Mouse (Mus musculus): Measurements from ENCODE around the gene Tet3. TPM values are rescaled to one million over a fixed set of nuclear protein-coding genes. Genes with fewer than 3 reads are reported as not detected.

Gene Tet3
- polyA plus RNA-seq, 1 experiment, result 16.6 TPM

DNA sequence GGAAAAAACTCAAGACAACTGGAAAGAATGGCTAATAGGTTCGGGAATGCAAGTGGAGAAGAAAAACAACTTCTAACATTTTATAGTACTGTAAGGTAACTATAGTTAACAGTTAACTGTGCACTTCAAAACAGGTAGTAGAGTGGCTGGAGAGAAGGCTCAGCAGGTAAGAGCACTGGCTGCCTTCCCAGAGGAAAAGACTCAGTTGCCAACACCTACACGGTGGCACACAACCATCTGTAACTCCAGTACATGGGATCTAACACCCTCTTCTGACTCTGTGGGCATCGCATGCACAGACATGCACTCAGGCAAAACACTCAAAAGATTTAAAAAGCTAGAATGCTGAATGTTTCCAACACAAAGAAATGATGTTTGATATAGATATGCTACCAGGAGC lies 39.4 kb downstream of the Tet3 start:
- Histone ChIP-seq H3K27ac (ENCODE audit: insufficient read depth, low read length) (no peak overlapping the region), H3K4me3 (ENCODE audit: insufficient read depth, low read length) (no peak overlapping the region), H3K4me1 (ENCODE audit: control insufficient read depth, insufficient read depth, low read length) (peaks cover 15% of the 10 kb centered on the region)
- TF ChIP-seq POLR2A (IDR thresholded peaks at IDR 0.05; ENCODE audit: extremely low read depth, insufficient read depth, low read length) (no peak), CTCF (IDR thresholded peaks at IDR 0.05; ENCODE audit: extremely low read depth, insufficient read depth, low read length) (no peak)

DNA sequence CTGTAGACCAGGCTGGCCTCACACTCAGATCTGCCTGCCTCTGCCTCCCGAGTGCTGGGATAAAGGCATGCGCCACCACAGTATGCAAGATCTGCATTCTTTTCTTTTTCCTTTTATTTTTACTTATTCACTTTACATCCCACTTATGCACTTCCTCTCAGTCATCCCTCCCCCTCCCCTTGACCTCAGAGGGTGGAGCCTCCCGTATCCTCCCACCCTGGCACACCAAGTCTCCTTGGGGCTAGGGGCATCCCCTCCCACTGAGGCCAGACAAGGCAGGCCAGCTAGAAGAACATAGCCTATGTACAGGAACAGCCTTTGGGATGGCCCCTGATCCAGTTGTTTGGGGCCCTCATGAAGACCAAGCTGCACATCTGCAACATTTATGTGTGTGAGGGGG lies 41.4 kb downstream of the Tet3 start:
- TF ChIP-seq POLR2A (IDR thresholded peaks at IDR 0.05; ENCODE audit: extremely low read depth, insufficient read depth, low read length) (no peak), CTCF (IDR thresholded peaks at IDR 0.05; ENCODE audit: extremely low read depth, insufficient read depth, low read length) (no peak)
- H3K4me3 ChIP-seq (ENCODE audit: insufficient read depth, low read length), result no peak overlapping the region
- H3K27ac ChIP-seq (ENCODE audit: insufficient read depth, low read length), result no peak overlapping the region
- peaks cover 19% of the 10 kb centered on the region for H3K4me1 ChIP-seq (ENCODE audit: control insufficient read depth, insufficient read depth, low read length)

DNA sequence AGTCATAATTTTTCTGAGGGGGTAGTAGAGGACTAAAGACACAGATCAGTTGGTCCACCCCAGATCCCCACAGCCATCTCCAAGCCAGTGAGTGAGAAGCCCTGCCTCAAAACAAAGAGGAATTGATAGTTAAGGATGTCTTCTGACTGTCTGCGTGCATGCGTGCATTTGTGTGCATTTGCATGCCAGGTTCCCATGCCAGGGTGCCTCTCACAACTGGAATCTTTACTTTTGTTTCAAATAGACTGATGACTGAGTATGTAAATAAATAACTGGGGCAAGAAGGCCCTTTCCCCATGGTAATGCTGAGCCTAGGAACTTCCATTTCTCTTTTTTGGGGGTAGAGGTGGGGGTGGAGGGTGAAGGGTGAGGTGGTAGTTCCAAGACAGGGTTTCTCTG lies 41.8 kb downstream of the Tet3 start:
- Histone ChIP-seq H3K4me3 (ENCODE audit: insufficient read depth, low read length) (no peak overlapping the region), H3K27ac (ENCODE audit: insufficient read depth, low read length) (no peak overlapping the region), H3K4me1 (ENCODE audit: control insufficient read depth, insufficient read depth, low read length) (peaks cover 20% of the 10 kb centered on the region)
- TF ChIP-seq POLR2A (IDR thresholded peaks at IDR 0.05; ENCODE audit: extremely low read depth, insufficient read depth, low read length) (no peak), CTCF (IDR thresholded peaks at IDR 0.05; ENCODE audit: extremely low read depth, insufficient read depth, low read length) (no peak)

DNA sequence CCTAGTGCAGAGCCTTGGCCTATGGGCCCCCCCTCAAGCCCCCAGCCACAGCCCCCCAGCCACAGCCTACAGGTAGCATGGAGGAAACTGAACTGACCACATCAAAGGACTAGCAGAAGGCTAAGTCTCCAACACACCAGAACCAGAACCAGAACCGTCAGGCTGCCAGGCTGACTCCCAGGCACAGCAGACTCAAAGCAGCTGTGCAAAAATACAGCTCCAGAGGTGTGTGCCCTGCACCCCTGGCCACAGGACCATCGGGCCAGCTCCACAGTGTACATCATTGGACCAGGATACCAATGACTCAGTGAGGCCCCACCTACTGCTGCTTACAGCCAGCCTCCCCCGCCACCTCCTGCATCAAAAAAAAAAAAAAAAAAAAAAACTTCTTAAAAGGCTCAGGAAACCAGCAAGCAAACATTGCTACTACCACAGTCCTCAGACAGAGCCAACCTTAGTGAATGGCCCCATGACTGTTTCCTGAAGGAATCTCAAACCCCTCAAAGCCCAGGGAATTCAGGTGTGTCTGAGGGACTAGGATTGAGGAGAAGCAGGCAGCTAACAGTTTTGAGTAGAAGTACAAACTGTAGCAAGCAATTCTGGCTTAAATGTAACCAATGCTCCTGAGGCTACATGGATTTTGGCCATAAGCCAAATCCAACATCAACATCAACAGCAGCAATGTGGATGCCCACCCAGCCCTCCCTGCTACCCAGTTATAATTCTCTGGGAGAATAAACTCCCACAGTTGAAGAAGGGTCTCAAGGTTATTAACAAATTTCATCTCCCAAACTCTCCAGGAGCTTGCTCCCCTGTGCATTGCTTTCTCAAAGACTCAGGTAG lies 42.4 kb downstream of the Tet3 start:
- TF ChIP-seq POLR2A (IDR thresholded peaks at IDR 0.05; ENCODE audit: extremely low read depth, insufficient read depth, low read length) (no peak), CTCF (IDR thresholded peaks at IDR 0.05; ENCODE audit: extremely low read depth, insufficient read depth, low read length) (no peak)
- Histone ChIP-seq H3K4me1 (ENCODE audit: control insufficient read depth, insufficient read depth, low read length) (peaks cover 19% of the 10 kb centered on the region), H3K27ac (ENCODE audit: insufficient read depth, low read length) (no peak overlapping the region), H3K4me3 (ENCODE audit: insufficient read depth, low read length) (no peak overlapping the region)

DNA sequence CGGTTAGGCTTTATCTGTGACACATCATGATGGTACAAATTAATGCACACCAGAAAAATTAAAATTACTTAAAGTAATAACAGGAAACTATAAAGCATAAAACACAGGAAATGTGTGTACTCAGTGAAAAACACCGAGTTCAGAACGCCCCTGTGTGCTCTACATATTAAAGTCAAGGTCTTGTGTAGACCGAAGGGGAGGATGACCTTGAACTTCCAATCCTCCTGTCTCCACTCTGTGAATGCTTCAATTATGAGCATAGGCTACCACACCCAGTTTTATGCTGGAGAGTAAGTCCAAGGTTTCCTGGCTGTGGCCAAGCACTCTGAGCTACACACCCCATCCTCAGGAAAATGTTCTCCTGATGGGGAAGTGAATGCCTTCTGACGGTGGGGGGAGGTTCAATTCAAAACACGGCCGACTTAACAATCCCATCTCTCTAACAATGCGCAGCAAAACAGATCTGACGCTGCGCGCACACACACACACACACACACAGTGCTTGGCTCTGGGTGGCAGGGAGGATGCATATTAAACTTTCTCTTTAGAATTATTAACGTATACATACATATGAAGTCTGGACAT lies 43.4 kb downstream of the Tet3 start:
- no peak overlapping the region for H3K27ac ChIP-seq (ENCODE audit: insufficient read depth, low read length)
- TF ChIP-seq CTCF (IDR thresholded peaks at IDR 0.05; ENCODE audit: extremely low read depth, insufficient read depth, low read length), result no peak
- TF ChIP-seq POLR2A (IDR thresholded peaks at IDR 0.05; ENCODE audit: extremely low read depth, insufficient read depth, low read length), result no peak
- no peak overlapping the region for H3K4me3 ChIP-seq (ENCODE audit: insufficient read depth, low read length)
- H3K4me1 ChIP-seq (ENCODE audit: control insufficient read depth, insufficient read depth, low read length), result peaks cover 21% of the 10 kb centered on the region

DNA sequence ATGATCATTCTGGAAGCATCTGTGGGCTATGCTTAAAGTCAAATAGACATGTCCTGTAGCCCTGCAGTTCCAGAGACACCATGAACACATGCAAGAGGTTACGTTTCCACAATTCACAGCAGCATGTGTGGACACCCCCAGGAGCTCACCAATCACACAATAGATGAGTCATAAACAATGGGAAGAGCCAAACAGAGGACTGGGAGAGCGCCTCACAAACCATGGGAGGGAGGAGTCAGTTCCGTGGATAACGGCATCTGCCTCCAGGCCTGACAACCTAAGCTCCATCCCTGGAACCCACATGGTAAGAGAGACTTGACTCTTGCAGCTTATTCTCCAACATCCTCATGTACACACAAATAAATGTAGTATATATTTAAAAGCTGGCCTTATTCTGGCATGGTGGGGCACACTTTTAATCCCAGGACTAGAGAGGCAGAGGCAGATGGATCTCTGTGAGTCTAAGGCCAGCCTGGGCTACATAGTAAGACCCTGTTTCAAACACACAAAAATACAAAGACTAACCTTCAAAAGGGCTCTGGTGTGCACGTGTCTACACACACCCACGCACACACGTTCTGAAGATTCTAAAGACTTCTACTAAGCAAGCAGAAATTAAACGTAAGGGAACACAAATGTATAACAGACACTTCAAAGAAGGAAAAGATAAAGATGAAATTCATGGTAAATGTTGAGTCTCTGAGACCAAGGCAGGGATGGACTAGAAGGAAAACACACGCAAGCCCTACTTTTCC lies 44.1 kb downstream of the Tet3 start:
- no peak overlapping the region for H3K4me3 ChIP-seq (ENCODE audit: insufficient read depth, low read length)
- H3K27ac ChIP-seq (ENCODE audit: insufficient read depth, low read length), result no peak overlapping the region
- H3K4me1 ChIP-seq (ENCODE audit: control insufficient read depth, insufficient read depth, low read length), result peaks cover 21% of the 10 kb centered on the region
- TF ChIP-seq CTCF (IDR thresholded peaks at IDR 0.05; ENCODE audit: extremely low read depth, insufficient read depth, low read length) (no peak), POLR2A (IDR thresholded peaks at IDR 0.05; ENCODE audit: extremely low read depth, insufficient read depth, low read length) (no peak)

DNA sequence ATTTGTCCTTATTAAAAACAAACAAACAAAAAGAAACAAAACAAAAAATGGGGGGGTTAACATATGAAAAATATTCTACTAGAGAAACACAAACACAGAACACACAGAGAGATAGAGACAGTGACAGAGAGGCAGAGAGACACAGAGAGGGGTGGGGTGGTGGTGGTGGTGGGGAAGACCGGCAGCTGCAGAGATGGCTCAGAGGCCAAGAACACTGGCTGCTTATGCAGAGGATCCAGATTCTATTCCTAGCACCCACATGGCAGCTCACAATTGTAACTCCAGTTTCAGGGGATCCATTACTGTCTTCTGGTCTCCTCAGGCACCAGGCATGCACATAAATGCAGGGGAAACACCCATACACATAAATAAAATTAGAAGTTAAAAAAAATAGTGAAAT lies 45.2 kb downstream of the Tet3 start:
- H3K27ac ChIP-seq (ENCODE audit: insufficient read depth, low read length), result no peak overlapping the region
- no peak overlapping the region for H3K4me3 ChIP-seq (ENCODE audit: insufficient read depth, low read length)
- TF ChIP-seq POLR2A (IDR thresholded peaks at IDR 0.05; ENCODE audit: extremely low read depth, insufficient read depth, low read length) (no peak), CTCF (IDR thresholded peaks at IDR 0.05; ENCODE audit: extremely low read depth, insufficient read depth, low read length) (no peak)
- peaks cover 21% of the 10 kb centered on the region; the same call in 1 of the 2 replicates for H3K4me1 ChIP-seq (ENCODE audit: control insufficient read depth, insufficient read depth, low read length)

DNA sequence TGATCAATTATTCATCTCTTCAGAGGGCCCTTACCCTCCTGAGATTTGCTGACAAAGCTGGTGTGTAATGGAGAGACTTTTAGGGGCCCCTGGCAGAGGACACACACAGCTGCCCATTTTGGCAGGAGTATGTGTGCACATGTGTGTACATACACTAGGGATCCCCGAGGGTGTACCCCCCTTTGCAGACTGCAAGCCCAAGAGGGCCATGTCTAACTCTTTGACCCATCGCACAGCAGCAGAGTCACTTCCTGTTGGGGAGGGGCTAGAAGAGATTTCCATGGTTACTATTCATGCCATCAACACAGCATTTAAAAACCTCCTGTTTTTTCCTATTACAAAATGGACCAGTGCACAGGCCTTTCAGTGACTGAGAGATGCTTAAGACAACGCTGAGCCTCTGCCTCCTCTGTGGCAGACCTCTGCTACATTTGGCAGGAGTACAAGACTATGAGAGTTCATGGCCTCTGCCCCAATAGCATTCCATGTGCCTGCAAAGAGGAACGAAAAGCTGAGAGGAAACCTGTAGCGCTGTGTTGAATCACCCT lies 46.0 kb downstream of the Tet3 start:
- no peak for TF ChIP-seq CTCF (IDR thresholded peaks at IDR 0.05; ENCODE audit: extremely low read depth, insufficient read depth, low read length)
- Histone ChIP-seq H3K4me1 (ENCODE audit: control insufficient read depth, insufficient read depth, low read length) (peaks cover 22% of the 10 kb centered on the region; the same call in 1 of the 2 replicates), H3K4me3 (ENCODE audit: insufficient read depth, low read length) (no peak overlapping the region), H3K27ac (ENCODE audit: insufficient read depth, low read length) (no peak overlapping the region)

DNA sequence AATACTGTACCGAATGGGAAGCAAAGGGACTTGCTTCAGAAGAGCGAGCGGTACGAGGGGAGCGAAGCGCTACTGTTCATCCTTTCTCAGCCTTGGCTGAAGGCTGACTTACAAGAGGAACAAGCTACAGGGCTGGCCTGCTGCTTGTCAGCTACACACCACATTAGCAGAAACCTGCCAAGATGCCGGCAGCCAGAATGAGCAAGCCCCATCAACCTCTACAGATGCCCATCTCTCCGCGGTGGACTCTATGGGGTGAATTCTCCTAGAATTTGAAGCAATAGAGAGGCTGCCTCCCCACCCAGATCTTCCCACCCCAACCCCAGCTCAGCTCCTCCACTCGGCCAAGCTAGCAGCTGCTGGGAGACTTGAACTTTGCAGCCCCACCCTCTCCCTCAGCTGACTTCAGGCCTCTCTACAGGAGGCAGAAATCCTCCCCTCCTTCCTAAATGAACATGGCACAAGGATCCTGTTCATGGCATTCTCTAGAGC lies 46.5 kb downstream of the Tet3 start:
- H3K4me1 ChIP-seq (ENCODE audit: control insufficient read depth, insufficient read depth, low read length), result peaks cover 22% of the 10 kb centered on the region; the same call in 1 of the 2 replicates
- no peak overlapping the region for H3K27ac ChIP-seq (ENCODE audit: insufficient read depth, low read length)
- no peak for TF ChIP-seq POLR2A (IDR thresholded peaks at IDR 0.05; ENCODE audit: extremely low read depth, insufficient read depth, low read length)
- no peak for TF ChIP-seq CTCF (IDR thresholded peaks at IDR 0.05; ENCODE audit: extremely low read depth, insufficient read depth, low read length)
- no peak overlapping the region for H3K4me3 ChIP-seq (ENCODE audit: insufficient read depth, low read length)

All from cortical plate, adult 2 months (tissue).